Mouse (Mus musculus) forebrain, embryonic 16.5 days (tissue): ENCODE results near the gene Lmo1. TPM values are rescaled to one million over a fixed set of nuclear protein-coding genes. Genes with fewer than 3 reads are reported as not detected.
A peak's percentile ranks its signal among the peaks of the same experiment; 100 is the strongest.

Experiments used
- ATAC-seq: fragments of 200-750 bp; cut with Nextera tagmentation; 2 replicates; pipeline ENCODE4 v1.8.0; 2017; ENCODE audit warnings: mild to moderate bottlenecking, moderate library complexity
- H3K27ac ChIP-seq: fragments of 300-500 bp; sonication (generic); 2 replicates; pipeline ENCODE4 v1.5.1; 2014; ENCODE audit warnings: low read length, control low read depth
- H3K27me3 ChIP-seq: fragments of 300-500 bp; sonication (generic); replicated peaks from 2 replicates; pipeline ENCODE4 v1.6.1; 2014; ENCODE audit warnings: low read length; ENCODE audit not compliant: control insufficient read depth, insufficient read depth
- H3K36me3 ChIP-seq: fragments of 300-500 bp; sonication (generic); 2 replicates; pipeline ENCODE4 v1.6.1; 2014; ENCODE audit not compliant: control insufficient read depth, insufficient read depth
- H3K4me1 ChIP-seq: fragments of 300-500 bp; sonication (generic); replicated peaks from 2 replicates; pipeline ENCODE4 v1.6.1; 2014; ENCODE audit warnings: low read length; ENCODE audit not compliant: control insufficient read depth, insufficient read depth
- H3K4me2 ChIP-seq: fragments of 300-500 bp; sonication (generic); 2 replicates; pipeline ENCODE4 v1.6.1; 2014; ENCODE audit warnings: mild to moderate bottlenecking, low read length, control low read depth
- H3K4me3 ChIP-seq: fragments of 300-500 bp; sonication (generic); replicated peaks from 2 replicates; pipeline ENCODE4 v1.5.1; 2014; ENCODE audit warnings: mild to moderate bottlenecking, low read length, control low read depth
- H3K9ac ChIP-seq: fragments of 300-500 bp; sonication (generic); replicated peaks from 2 replicates; pipeline ENCODE4 v1.6.1; 2014; ENCODE audit warnings: low read depth, low read length, control low read depth
- H3K9me3 ChIP-seq: fragments of 300-500 bp; sonication (generic); 2 replicates; pipeline ENCODE4 v1.6.1; 2016; ENCODE audit warnings: low read length; ENCODE audit not compliant: control insufficient read depth
- WGBS: fragments of 180-500 bp; shearing (Covaris S2); extraction: QIAGEN DNeasy Blood & Tissue Kit; methylation state at CpG from one replicate; pipeline ENCODE4 v1.1.7; 2014; 5-methylcytosine and 5-hydroxymethylcytosine counted together
- polyA plus RNA-seq: library from polyadenylated mRNA; unstranded; fragments of >200 nt; fragmentation: Nextera tagmentation; extraction: Ambion mirVana; gene quantifications from 2 replicates; pipeline ENCODE4 v1.2.1, GENCODE M21; 2015

Gene Lmo1
- polyA plus RNA-seq, 1 experiment from 2014 or later, result 64.2 TPM

DNA sequence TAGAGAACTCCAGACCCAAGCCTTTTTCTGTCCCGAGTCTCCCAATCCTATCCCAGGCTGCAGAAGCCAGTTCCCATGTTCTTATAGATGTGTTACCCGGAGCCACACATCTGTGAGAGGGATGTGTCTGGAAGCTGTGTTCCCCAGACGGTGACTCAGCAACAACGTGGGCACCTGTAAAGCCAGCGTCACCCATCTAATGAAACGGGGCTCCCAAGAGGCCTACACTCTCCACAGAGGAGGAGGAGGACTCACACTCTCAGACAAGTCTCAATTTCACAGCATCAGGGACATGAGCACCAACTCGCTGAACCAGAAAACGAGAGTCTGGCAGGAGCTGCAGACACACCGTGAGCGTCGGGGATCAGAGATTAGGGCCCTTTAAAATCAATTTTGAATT is 20.7 kb downstream of the Lmo1 start:
- Histone ChIP-seq H3K27me3 (no peaks in the 10 kb centered on the region), H3K9ac (no peak overlapping the region), H3K36me3 (no peaks in the 10 kb centered on the region), H3K9me3 (no peaks in the 10 kb centered on the region), H3K4me3 (no peak overlapping the region), H3K4me2 (no peak overlapping the region), H3K27ac (no peak overlapping the region), H3K4me1 (peaks cover 37% of the 10 kb centered on the region)
- WGBS, result 41% methylated on average over 11 of the region's 11 CpGs
- no peak for ATAC-seq

DNA sequence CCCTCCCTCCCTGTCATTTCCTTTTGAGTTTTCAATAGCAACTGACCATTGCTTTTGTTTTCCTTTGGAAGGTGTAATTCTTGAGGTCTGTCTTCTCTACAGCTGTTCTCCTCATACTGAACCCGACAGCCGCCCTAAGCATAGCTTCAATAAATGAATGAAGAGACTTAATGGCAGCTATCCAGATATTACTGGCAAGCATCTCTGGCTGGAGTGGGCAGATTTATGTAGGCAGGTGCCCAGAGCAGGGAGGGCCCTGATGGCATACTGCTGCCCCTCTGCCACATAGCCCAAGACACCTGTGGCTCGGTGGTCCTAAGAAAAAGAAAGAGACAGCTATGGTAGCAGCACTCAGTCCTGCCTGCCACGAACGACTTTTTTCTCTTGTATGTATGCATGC is 21.5 kb downstream of the Lmo1 start:
- 43% methylated on average over 5 of the region's 5 CpGs for WGBS
- peaks cover 37% of the 10 kb centered on the region for H3K4me1 ChIP-seq
- H3K4me3 ChIP-seq, result no peak overlapping the region
- H3K27me3 ChIP-seq, result no peaks in the 10 kb centered on the region
- no peak overlapping the region for H3K4me2 ChIP-seq
- H3K9me3 ChIP-seq, result no peaks in the 10 kb centered on the region
- H3K27ac ChIP-seq, result no peak overlapping the region
- no peaks in the 10 kb centered on the region for H3K36me3 ChIP-seq
- ATAC-seq, result no peak
- no peak overlapping the region for H3K9ac ChIP-seq

DNA sequence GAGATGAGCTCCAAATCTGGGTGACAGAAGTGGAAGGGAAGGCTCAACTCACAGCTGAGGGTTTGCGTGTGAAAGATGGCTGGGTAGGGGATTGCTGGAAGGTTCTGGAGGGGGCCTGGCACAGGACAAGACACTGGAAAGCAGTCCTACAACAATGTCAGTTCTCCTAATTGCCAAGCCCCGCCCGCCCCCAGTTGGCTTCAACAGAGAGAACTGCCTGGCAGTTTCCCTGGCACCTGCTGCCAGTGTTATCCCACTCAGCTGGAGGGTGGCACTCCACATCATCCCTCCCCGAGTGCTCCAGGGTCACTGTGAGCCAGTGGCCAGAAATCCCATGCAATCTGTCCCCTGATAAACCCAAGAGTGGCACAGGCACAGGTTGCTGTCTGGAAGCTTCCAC is 23.9 kb downstream of the Lmo1 start:
- 58% methylated on average over 4 of the region's 4 CpGs for WGBS
- Histone ChIP-seq H3K9ac (no peak overlapping the region), H3K4me3 (no peak overlapping the region), H3K9me3 (no peaks in the 10 kb centered on the region), H3K4me1 (peaks cover 36% of the 10 kb centered on the region), H3K27ac (no peak overlapping the region), H3K36me3 (no peaks in the 10 kb centered on the region), H3K27me3 (0 out of 2 replicates have a peak, but pooled peaks cover 2% of the 10 kb centered on the region), H3K4me2 (no peak overlapping the region)
- ATAC-seq, result peak; percentile 27; the same call in 1 of the 2 replicates

DNA sequence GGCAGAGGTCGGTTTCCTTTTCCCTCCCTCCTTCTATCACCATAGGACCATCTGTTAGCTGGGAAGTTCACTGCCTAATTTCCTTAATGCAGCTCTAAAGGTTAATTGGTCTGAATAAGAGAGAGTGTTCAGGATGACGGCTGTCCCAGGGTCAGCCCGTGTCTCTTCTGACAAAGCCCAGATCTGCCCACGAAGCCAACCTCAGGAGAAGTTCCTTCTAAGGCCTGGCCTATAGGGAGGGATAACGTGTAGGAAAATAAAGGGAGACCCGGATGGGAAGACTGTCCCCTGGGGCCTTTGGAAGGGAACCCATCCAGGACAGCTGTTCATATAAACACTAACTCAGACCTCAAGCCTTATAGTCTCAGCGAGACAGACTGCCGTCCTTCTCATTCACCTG is 29.8 kb downstream of the Lmo1 start:
- no peaks in the 10 kb centered on the region for H3K36me3 ChIP-seq
- H3K4me1 ChIP-seq, result peaks cover 41% of the 10 kb centered on the region
- H3K9ac ChIP-seq, result no peak overlapping the region
- WGBS, result 31% methylated on average over 8 of the region's 8 CpGs
- no peak overlapping the region for H3K4me2 ChIP-seq
- H3K9me3 ChIP-seq, result no peaks in the 10 kb centered on the region
- H3K27ac ChIP-seq, result no peak overlapping the region
- no peak for ATAC-seq
- H3K4me3 ChIP-seq, result no peak overlapping the region
- H3K27me3 ChIP-seq, result 0 out of 2 replicates have a peak, but pooled peaks cover 5% of the 10 kb centered on the region

DNA sequence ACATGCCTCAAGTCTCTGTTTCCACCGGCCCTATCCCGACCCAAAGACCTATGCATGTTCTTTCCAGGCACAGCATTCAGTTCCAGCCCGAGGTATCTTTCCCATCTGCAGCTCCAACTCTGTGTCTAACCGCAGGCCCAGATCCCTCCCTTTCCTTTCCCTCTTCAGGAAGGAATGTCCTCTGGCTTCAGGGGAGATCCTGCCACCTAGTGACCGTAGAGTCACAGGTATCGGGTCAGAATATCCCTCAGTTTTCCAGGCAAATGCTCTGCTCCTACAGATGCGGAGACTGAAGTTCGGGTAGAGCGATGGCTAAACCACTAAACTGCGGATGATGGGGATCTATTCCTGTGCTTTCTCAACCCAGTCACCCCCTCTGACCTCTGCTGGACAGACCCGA is 30.3 kb downstream of the Lmo1 start:
- Histone ChIP-seq H3K4me2 (no peak overlapping the region), H3K4me3 (no peak overlapping the region), H3K4me1 (peaks cover 41% of the 10 kb centered on the region), H3K9me3 (no peaks in the 10 kb centered on the region), H3K27me3 (0 out of 2 replicates have a peak, but pooled peaks cover 5% of the 10 kb centered on the region), H3K27ac (no peak overlapping the region), H3K36me3 (no peaks in the 10 kb centered on the region), H3K9ac (no peak overlapping the region)
- WGBS, result 63% methylated on average over 11 of the region's 11 CpGs
- ATAC-seq, result no peak

DNA sequence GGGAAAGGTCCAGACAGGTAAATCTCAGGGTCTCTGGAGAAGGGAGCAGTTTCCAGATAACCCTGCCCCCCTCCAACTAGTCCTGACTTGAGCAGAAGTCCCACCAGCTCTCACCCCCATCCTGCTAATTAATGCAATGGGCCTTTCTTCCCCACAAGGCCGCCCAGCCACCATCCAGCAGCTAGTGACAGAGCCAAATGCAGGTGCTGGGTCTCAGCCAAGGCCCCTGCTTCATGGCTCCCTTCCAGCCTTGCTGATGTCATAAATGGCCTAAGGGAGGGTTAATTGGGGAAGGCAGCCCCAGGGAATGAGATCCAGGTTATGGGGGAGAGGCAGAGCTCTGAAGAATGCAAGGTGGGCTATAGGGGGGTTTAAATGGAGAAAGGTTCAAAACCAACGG is 32.4 kb downstream of the Lmo1 start:
- 0 out of 2 replicates have a peak, but pooled peaks cover 5% of the 10 kb centered on the region for H3K27me3 ChIP-seq
- H3K36me3 ChIP-seq, result 0 out of 2 replicates have a peak, but pooled peaks cover 3% of the 10 kb centered on the region
- no peak overlapping the region for H3K27ac ChIP-seq
- peak; percentile 49 for ATAC-seq
- H3K9me3 ChIP-seq, result no peaks in the 10 kb centered on the region
- 22% methylated on average over 2 of the region's 2 CpGs for WGBS
- H3K4me2 ChIP-seq, result no peak overlapping the region
- no peak overlapping the region for H3K4me3 ChIP-seq
- peaks cover 41% of the 10 kb centered on the region for H3K4me1 ChIP-seq
- no peak overlapping the region for H3K9ac ChIP-seq

DNA sequence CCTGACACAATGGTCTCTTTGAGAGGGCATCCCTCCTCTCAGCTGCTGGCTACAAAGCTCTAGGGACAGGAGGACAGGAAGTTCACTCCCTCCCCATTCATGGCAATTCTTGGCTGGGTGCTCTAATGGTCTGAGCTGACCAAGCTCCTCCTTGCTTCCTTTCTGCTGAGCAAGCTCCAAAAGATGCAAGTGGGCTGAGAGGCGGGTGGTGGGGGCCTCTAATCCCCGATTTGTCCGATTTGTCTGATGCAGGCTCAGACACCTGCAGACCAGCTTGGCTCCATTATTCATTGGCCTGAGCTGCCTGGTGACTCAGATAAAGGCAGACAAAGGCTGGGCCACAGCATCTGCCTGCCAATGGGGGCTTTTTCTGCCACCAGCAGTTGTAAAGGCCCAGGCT is 33.3 kb downstream of the Lmo1 start:
- peaks cover 41% of the 10 kb centered on the region for H3K4me1 ChIP-seq
- no peaks in the 10 kb centered on the region for H3K9me3 ChIP-seq
- ATAC-seq, result no peak
- no peak overlapping the region for H3K27ac ChIP-seq
- no peak overlapping the region for H3K4me2 ChIP-seq
- H3K4me3 ChIP-seq, result no peak overlapping the region
- no peak overlapping the region for H3K9ac ChIP-seq
- H3K27me3 ChIP-seq, result 0 out of 2 replicates have a peak, but pooled peaks cover 5% of the 10 kb centered on the region
- 0 out of 2 replicates have a peak, but pooled peaks cover 3% of the 10 kb centered on the region for H3K36me3 ChIP-seq
- WGBS, result 6% methylated on average over 3 of the region's 3 CpGs

DNA sequence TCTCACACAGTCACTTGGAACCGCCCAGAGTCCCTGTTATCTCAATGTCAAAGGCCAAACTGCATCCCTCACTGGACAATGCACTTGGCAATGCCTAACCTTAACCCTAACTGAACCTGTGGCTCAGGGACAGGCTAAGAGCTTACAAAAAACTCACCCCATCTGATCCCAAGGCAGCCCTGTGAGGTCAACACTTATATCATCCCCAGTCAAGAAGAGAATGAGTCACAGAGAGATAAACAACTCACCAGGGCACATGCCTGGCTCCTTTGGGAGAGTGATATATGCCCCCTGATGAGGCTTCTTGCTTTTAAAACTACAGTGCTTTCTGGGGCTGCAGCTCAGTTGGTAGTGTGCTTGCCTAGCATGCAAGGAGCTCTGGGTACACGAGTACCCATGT is 34.0 kb downstream of the Lmo1 start:
- H3K27me3 ChIP-seq, result 0 out of 2 replicates have a peak, but pooled peaks cover 3% of the 10 kb centered on the region
- WGBS, result 58% methylated on average over 2 of the region's 2 CpGs
- 0 out of 2 replicates have a peak, but pooled peaks cover 3% of the 10 kb centered on the region for H3K36me3 ChIP-seq
- no peak overlapping the region for H3K9ac ChIP-seq
- no peak for ATAC-seq
- peaks cover 36% of the 10 kb centered on the region for H3K4me1 ChIP-seq
- H3K4me3 ChIP-seq, result no peak overlapping the region
- H3K9me3 ChIP-seq, result no peaks in the 10 kb centered on the region
- H3K4me2 ChIP-seq, result no peak overlapping the region
- H3K27ac ChIP-seq, result no peak overlapping the region

DNA sequence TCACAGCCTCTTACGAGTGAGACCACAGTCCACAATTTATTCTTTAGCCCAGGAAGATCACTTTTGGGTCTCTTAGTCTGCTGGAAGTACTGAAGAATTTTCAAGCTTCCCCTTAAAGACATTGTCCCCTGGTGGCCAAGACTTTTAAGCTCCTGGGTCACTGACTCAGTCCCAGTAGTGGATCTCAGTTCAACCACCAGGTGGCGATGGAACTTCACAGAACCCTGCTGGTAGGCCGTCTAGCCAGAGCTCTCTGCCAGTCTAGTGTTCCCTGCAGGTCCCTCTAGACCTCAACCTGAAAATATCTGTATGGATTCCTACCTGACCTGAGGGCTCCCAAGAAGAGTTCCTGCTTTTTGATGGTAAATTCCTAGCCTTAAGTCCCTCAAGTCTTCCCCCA is 35.6 kb downstream of the Lmo1 start:
- Histone ChIP-seq H3K9me3 (no peaks in the 10 kb centered on the region), H3K36me3 (0 out of 2 replicates have a peak, but pooled peaks cover 3% of the 10 kb centered on the region), H3K27ac (no peak overlapping the region), H3K4me3 (no peak overlapping the region), H3K4me2 (no peak overlapping the region), H3K4me1 (peaks cover 23% of the 10 kb centered on the region), H3K27me3 (0 out of 2 replicates have a peak, but pooled peaks cover 3% of the 10 kb centered on the region), H3K9ac (no peak overlapping the region)
- peak; percentile 72 for ATAC-seq
- 17% methylated on average over 3 of the region's 3 CpGs for WGBS

DNA sequence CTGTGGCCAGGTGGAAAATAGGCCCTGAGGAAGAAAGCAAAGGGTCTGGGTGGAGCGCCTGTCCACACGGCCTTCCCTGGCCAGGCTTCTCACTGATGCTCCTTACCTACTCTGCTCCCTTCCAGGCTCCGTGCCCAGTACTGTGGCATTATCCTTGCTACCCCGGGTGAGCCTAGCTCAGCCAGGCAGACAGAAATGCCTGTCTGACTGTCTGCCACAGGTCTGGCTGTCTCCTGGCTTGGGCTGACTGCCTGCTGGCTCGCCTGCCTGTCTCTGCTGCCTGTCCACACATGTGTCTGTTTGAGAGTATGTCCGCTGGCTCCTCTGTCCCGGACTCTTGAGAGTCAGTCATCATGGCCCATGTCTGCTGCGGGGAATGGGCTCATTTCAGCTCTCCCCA is 37.6 kb downstream of the Lmo1 start:
- Histone ChIP-seq H3K4me2 (no peak overlapping the region), H3K4me1 (peaks cover 10% of the 10 kb centered on the region), H3K27me3 (no peaks in the 10 kb centered on the region), H3K36me3 (0 out of 2 replicates have a peak, but pooled peaks cover 3% of the 10 kb centered on the region), H3K9me3 (no peaks in the 10 kb centered on the region), H3K27ac (no peak overlapping the region), H3K4me3 (no peak overlapping the region), H3K9ac (no peak overlapping the region)
- WGBS, result 85% methylated on average over 8 of the region's 8 CpGs
- no peak for ATAC-seq
